Mouse (Mus musculus) myocyte (in vitro differentiated cells): ENCODE data around the gene Chn2.

ENCODE experiments used
- E2F4 ChIP-seq: IDR thresholded peaks from one replicate; pipeline ENCODE4 v1.6.1; 2011; ENCODE audit warnings: mild to moderate bottlenecking, control low read depth, moderate library complexity; ENCODE audit not compliant: insufficient read depth
- MAX ChIP-seq: IDR thresholded peaks from one replicate; pipeline ENCODE4 v1.6.1; 2011; ENCODE audit warnings: low read depth, mild to moderate bottlenecking, control low read depth
- MYOG ChIP-seq, 3 experiments: IDR thresholded peaks; one replicate each; pipeline ENCODE4 v1.6.1; 2011; ENCODE audit warnings: control low read depth in 2 of 3, low read depth in 2 of 3, mild to moderate bottlenecking in 2 of 3; ENCODE audit not compliant: insufficient read length in 2 of 3, control insufficient read depth in 1 of 3, insufficient read depth in 1 of 3
- POLR2A ChIP-seq: IDR thresholded peaks from one replicate; pipeline ENCODE4 v1.6.1; 2011; ENCODE audit warnings: low read depth, mild to moderate bottlenecking, control low read depth, moderate library complexity; ENCODE audit not compliant: insufficient read length
- POLR2AphosphoS2 ChIP-seq: IDR thresholded peaks from one replicate; pipeline ENCODE4 v1.6.1; 2011; ENCODE audit warnings: low read depth, control low read depth; ENCODE audit not compliant: insufficient read length
- TCF12 ChIP-seq: IDR thresholded peaks from one replicate; pipeline ENCODE4 v1.6.1; 2011; ENCODE audit warnings: mild to moderate bottlenecking, control low read depth; ENCODE audit not compliant: poor library complexity, insufficient read depth, severe bottlenecking
- USF1 ChIP-seq: IDR thresholded peaks from one replicate; pipeline ENCODE4 v1.6.1; 2011; ENCODE audit warnings: low read depth, mild to moderate bottlenecking, control low read depth, moderate library complexity

DNA sequence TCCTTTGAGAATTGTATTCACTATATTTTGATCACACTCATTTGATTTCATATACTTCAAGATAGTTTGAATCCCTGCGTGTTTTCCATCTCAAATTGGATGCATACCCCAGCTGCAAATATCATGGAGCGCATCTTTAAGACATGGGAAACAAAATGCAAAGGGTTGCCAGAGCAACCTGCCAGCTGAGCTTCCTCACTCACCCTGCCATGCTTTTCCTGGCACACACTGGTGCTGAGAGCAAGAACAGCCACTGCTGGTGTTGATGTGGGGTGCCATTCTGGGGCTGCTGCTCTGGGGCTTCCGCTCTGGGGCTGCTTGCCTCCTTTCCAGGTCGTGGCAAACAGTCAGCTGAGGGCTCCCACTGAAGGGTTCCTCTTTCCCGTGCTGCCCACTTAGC lies 247.5 kb downstream of the Chn2 start:
- TF ChIP-seq USF1 (no peak), POLR2A (no peak), TCF12 (no peak), E2F4 (no peak), MYOG (IDR thresholded peaks at IDR 0.05; ENCODE audit: control insufficient read depth in 1 of 3, insufficient read depth in 1 of 3, insufficient read length in 2 of 3, low read depth in 2 of 3) (no peak), MAX (no peak), POLR2AphosphoS2 (no peak)
